Mouse (Mus musculus) lung, adult 2 months (tissue): ENCODE results near the gene Mogat2. TPM values are rescaled to one million over a fixed set of nuclear protein-coding genes. Genes with fewer than 3 reads are reported as not detected.

ENCODE experiments used
- DNase-seq: peaks from one replicate; pipeline ENCODE4 v3.0.0; 2022
- H3K4me1 ChIP-seq: fragments of 200-500 bp; 2 replicates; pipeline ENCODE4 v1.6.1; 2011; ENCODE audit warnings: low read length; ENCODE audit not compliant: control insufficient read depth, insufficient read depth
- H3K4me3 ChIP-seq: fragments of 200-500 bp; replicated peaks from 2 replicates; pipeline ENCODE3; 2011; ENCODE audit warnings: low read depth, mild to moderate bottlenecking, control low read depth, low read length; ENCODE audit errors: extremely low read depth
- CTCF ChIP-seq: fragments of 200-500 bp; IDR thresholded peaks from 2 replicates; pipeline ENCODE4 v1.5.1; 2011; ENCODE audit warnings: mild to moderate bottlenecking, low read length, control low read depth; ENCODE audit not compliant: insufficient read depth
- POLR2A ChIP-seq: fragments of 200-500 bp; IDR thresholded peaks from 2 replicates; pipeline ENCODE4 v1.6.1; 2011; ENCODE audit warnings: low read depth, mild to moderate bottlenecking, control low read depth, low read length, borderline replicate concordance; ENCODE audit errors: extremely low read depth
- WGBS: fragments of 180-500 bp; shearing (Covaris S2); methylation state at CpG from one replicate; pipeline ENCODE4 v1.1.7; 2018; 5-methylcytosine and 5-hydroxymethylcytosine counted together
- polyA plus RNA-seq: library from polyadenylated mRNA; depleted of rRNA; stranded (reverse); fragments of >200 nt; gene quantifications from 2 replicates; pipeline ENCODE4 v1.2.3, GENCODE M21; 2012

Gene Mogat2
- polyA plus RNA-seq, 1 experiment = 1.1 TPM

- no peak for TF ChIP-seq CTCF
- TF ChIP-seq POLR2A = no peak
- no peak for DNase-seq
- no peak overlapping the region for H3K4me3 ChIP-seq
- no peaks in the 10 kb centered on the region for H3K4me1 ChIP-seq
- WGBS = 46% methylated on average over 5 of the region's 5 CpGs
Measured at GRCm38 (mm10) chr7:99248157-99248742, 9.8 kb upstream of the Mogat2 start.

- no peak overlapping the region for H3K4me3 ChIP-seq
- no peaks in the 10 kb centered on the region for H3K4me1 ChIP-seq
- TF ChIP-seq POLR2A (no peak), CTCF (no peak)
- 96% methylated on average over 11 of the region's 11 CpGs for WGBS
- no peak for DNase-seq
Measured at GRCm38 (mm10) chr7:99242097-99242496, 3.7 kb upstream of the Mogat2 start.

- TF ChIP-seq CTCF = no peak
- no peak for TF ChIP-seq POLR2A
- DNase-seq = no peak
- WGBS = 76% methylated on average over 8 of the region's 8 CpGs
- Histone ChIP-seq H3K4me1 (no peaks in the 10 kb centered on the region), H3K4me3 (no peak overlapping the region)
Measured at GRCm38 (mm10) chr7:99236888-99237660, 1.3 kb downstream of the Mogat2 start.

GRCm38 (mm10) chr7:99235657-99236056, 2.8 kb downstream of the Mogat2 start:
- no peak for DNase-seq
- H3K4me3 ChIP-seq = no peak overlapping the region
- no peak for TF ChIP-seq CTCF
- TF ChIP-seq POLR2A = no peak
- no peaks in the 10 kb centered on the region for H3K4me1 ChIP-seq
- WGBS = 75% methylated on average over 2 of the region's 2 CpGs

- Histone ChIP-seq H3K4me3 (no peak overlapping the region), H3K4me1 (no peaks in the 10 kb centered on the region)
- DNase-seq = no peak
- TF ChIP-seq CTCF (no peak), POLR2A (no peak)
- WGBS = 33% methylated on average over 2 of the region's 2 CpGs
Measured at GRCm38 (mm10) chr7:99234916-99235315, 3.5 kb downstream of the Mogat2 start.

- TF ChIP-seq POLR2A (no peak), CTCF (no peak)
Measured at GRCm38 (mm10) chr7:99232571-99232970, 5.8 kb downstream of the Mogat2 start.

GRCm38 (mm10) chr7:99230061-99230747, 8.2 kb downstream of the Mogat2 start:
- H3K4me3 ChIP-seq = no peak overlapping the region
- WGBS = 68% methylated on average over 7 of the region's 7 CpGs
- H3K4me1 ChIP-seq = no peaks in the 10 kb centered on the region
- TF ChIP-seq POLR2A (no peak), CTCF (no peak)
- DNase-seq = no peak

More at GRCm38 (mm10) chr7:99232571-99232970, 5.8 kb downstream of the Mogat2 start:
- Histone ChIP-seq H3K4me1 (no peaks in the 10 kb centered on the region), H3K4me3 (no peak overlapping the region)
- WGBS = 64% methylated on average over 6 of the region's 6 CpGs
- no peak for DNase-seq

GRCm38 (mm10) chr7:99229411-99229810, 9.0 kb downstream of the Mogat2 start:
- TF ChIP-seq POLR2A = no peak
- peak; percentile 81 for TF ChIP-seq CTCF
- Histone ChIP-seq H3K4me3 (no peak overlapping the region), H3K4me1 (no peaks in the 10 kb centered on the region)
- WGBS = 9% methylated on average over 2 of the region's 2 CpGs
- no peak for DNase-seq

- WGBS = 82% methylated on average over 8 of the region's 8 CpGs
- no peak for TF ChIP-seq CTCF
- no peak for TF ChIP-seq POLR2A
- Histone ChIP-seq H3K4me1 (no peaks in the 10 kb centered on the region), H3K4me3 (no peak overlapping the region)
- no peak for DNase-seq
Measured at GRCm38 (mm10) chr7:99228825-99229224, 9.6 kb downstream of the Mogat2 start.

GRCm38 (mm10) chr7:99227267-99227666, 11.2 kb downstream of the Mogat2 start:
- WGBS = 77% methylated on average over 4 of the region's 4 CpGs

More at GRCm38 (mm10) chr7:99227267-99227666, 11.2 kb downstream of the Mogat2 start:
- no peak for DNase-seq
- H3K4me3 ChIP-seq = no peak overlapping the region
- no peaks in the 10 kb centered on the region for H3K4me1 ChIP-seq
- TF ChIP-seq POLR2A = no peak
- no peak for TF ChIP-seq CTCF
